Mouse (Mus musculus) bone marrow, adult 2 months (tissue): ENCODE measurements around the gene Dus2. TPM values are rescaled to one million over a fixed set of nuclear protein-coding genes. Genes with fewer than 3 reads are reported as not detected.

Experiments used
- H3K27ac ChIP-seq: fragments of 200-500 bp; 2 replicates; pipeline ENCODE4 v1.5.1; 2012; ENCODE audit warnings: low read depth, mild to moderate bottlenecking, control low read depth, inconsistent platforms, low read length; ENCODE audit not compliant: control insufficient read depth, poor library complexity, insufficient read depth
- H3K4me1 ChIP-seq: fragments of 200-500 bp; 2 replicates; pipeline ENCODE4 v1.6.1; 2011; ENCODE audit warnings: low read length; ENCODE audit not compliant: control insufficient read depth, insufficient read depth
- H3K4me3 ChIP-seq: fragments of 200-500 bp; replicated peaks from 2 replicates; pipeline ENCODE3; 2011; ENCODE audit warnings: mild to moderate bottlenecking, low read depth, low read length, control low read depth; ENCODE audit not compliant: control insufficient read depth
- CTCF ChIP-seq: fragments of 200-500 bp; IDR thresholded peaks from 2 replicates; pipeline ENCODE4 v1.5.1; 2011; ENCODE audit warnings: low read length, control low read depth; ENCODE audit not compliant: control insufficient read depth, insufficient read depth
- POLR2A ChIP-seq: fragments of 200-500 bp; IDR thresholded peaks from 2 replicates; pipeline ENCODE4 v1.6.1; 2011; ENCODE audit warnings: low read depth, mild to moderate bottlenecking, control low read depth, low read length, borderline replicate concordance; ENCODE audit not compliant: control insufficient read depth
- WGBS: fragments of 180-500 bp; shearing (Covaris S2); methylation state at CpG from one replicate; pipeline ENCODE4 v1.1.7; 2018; 5-methylcytosine and 5-hydroxymethylcytosine counted together
- polyA plus RNA-seq: library from polyadenylated mRNA; stranded (reverse); fragments of >200 nt; gene quantifications from 2 replicates; pipeline ENCODE4 v1.2.4, GENCODE M21; 2011; ENCODE audit warnings: low replicate concordance; ENCODE audit not compliant: missing spikeins, insufficient read depth, insufficient read length

Gene Dus2
- polyA plus RNA-seq, 1 experiment = 13.5 TPM

DNA sequence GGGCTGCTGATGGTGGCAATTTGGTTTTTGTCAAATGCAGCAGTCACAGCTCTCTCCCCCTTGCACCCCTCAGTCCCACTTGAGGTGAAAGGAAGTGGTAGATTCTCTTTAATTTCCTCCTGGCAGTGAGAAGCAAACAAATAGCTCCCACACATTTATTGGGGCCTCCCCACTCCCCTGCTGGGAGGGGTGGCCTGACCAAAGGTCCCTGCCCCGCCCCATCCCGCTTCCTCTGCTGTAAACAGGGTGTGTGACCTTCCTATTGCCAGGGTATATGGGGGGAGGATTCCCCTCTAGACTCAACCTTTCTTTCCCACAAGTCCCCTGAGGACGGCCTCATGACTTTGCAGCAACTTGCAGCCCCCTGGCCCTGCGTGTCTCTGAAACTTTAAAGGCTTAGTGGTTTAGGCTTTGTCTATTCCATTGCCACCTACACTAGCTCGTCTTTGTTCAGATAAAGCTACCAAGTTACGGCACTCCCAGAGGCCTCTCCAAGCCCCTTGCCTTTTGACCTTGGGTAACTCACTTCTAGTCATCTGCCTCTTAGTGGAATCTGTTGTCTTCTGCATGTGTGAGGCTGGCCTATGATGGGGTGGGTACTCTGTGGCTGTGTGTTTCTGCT is 63.2 kb downstream of the Dus2 start:
- Histone ChIP-seq H3K4me3 (no peak overlapping the region), H3K27ac (peak overlapping the region; percentile 81), H3K4me1 (peaks cover 7% of the 10 kb centered on the region)
- WGBS = 15% methylated on average over 6 of the region's 6 CpGs
- no peak for TF ChIP-seq POLR2A
- TF ChIP-seq CTCF = no peak

DNA sequence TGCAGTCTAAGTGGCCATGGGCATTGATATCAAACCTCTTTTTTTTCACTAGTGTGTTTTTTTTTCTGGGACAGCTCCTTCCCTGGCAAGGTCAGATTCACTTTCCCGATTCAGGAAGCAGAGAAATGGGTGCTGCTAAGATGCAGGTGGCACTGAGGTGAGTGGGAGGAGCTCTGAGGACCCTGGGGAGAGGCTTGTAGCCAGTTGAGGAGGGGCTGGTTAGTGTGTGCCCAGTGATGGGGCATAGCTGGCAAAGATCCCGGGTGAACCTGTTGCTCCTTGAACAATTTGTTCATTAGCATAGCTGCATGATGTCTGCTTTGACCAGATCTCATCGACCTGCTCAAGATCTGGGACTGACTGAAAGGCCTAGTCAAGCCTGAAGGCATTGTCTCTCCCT is 63.9 kb downstream of the Dus2 start:
- TF ChIP-seq CTCF (no peak), POLR2A (no peak)
- peak overlapping the region; percentile 81 for H3K27ac ChIP-seq
- H3K4me1 ChIP-seq = peaks cover 7% of the 10 kb centered on the region
- WGBS = 30% methylated on average over 3 of the region's 3 CpGs
- H3K4me3 ChIP-seq = no peak overlapping the region

DNA sequence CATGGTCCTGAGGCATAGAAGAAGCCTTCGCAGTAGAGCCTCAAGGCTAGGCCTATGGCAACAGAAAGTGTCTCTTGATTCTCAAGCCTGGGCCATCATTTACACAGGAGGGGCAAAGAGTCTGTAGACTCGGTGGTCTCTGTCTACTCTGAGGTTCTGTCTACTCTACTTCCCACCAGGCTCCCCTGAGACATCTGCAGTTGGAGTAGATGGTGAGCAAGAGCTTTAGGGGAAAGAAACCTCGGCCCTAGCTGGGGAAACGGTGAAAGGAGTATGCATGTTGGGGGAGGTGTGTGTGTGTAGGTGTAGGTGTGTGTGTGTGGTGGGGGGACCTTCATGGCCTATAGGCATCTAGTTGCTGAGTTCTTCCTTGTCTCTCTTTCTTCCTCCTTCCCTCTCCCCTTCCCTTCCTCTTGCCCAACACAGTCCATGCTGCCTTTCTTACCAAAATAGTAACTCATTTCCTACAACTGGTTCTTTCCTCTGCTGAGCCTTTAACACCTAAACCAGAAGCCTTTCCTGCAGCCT is 65.4 kb downstream of the Dus2 start:
- WGBS = 49% methylated on average over 4 of the region's 4 CpGs
- H3K4me1 ChIP-seq = peaks cover 7% of the 10 kb centered on the region
- H3K4me3 ChIP-seq = no peak overlapping the region
- peak overlapping the region; percentile 32; the same call in 1 of the 2 replicates for H3K27ac ChIP-seq
- TF ChIP-seq CTCF = no peak
- no peak for TF ChIP-seq POLR2A

DNA sequence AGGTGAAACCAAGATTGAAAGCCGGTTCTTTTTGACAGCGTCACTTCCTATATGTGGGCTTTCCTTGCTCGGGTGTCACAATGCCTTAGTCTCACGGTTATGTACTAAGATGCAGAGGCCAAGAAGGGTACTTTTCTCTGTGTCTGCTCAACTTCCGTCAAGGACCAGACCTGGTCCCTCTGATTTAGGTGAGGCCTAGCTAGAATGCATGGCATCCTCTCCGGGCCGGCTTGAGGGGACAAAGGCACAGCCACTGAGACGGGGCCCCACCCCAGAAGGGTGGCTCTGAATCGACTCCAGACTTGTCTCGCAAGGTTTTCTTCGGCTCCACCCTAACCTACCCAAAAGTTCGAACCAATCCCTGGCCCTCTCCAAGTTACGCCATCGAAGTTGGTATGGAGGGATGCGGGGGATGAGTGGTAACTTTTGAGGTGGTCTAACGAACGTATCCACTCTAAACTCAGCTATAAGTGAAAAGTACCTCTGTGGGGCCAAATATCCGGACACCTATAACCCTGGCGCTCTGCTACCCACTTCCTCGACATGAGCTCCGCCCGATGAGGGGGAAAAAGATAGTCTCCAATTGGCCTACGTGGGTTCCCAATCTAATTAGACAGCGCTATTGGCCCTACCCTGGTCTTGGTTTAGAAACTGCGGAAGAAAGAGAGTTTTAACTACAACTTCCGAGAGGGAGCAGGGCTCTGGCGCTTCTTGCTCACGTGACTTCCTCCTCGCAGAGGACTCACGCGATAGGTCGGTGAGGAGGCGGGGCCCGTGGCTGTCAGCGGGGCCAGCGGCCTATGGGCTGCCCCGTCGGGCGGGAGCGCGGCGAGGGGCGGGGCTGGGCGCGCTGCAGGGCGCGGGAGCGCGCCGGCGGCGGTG is 67.8 kb downstream of the Dus2 start, which contains the start of gene Nfatc3:
Gene Nfatc3, plus strand, starts transcription at position 110 of the 882 bp plus-strand sequence.
- Histone ChIP-seq H3K4me3 (peak within 1 kb of the TSS; percentile 84), H3K4me1 (peaks cover 9% of the 10 kb centered on the region), H3K27ac (peak within 1 kb of the TSS; percentile 97)
- no peak; the same call in 1 of the 2 replicates for TF ChIP-seq POLR2A
- TF ChIP-seq CTCF = no peak
- under 1% methylated on average over 45 of the region's 52 CpGs for WGBS

DNA sequence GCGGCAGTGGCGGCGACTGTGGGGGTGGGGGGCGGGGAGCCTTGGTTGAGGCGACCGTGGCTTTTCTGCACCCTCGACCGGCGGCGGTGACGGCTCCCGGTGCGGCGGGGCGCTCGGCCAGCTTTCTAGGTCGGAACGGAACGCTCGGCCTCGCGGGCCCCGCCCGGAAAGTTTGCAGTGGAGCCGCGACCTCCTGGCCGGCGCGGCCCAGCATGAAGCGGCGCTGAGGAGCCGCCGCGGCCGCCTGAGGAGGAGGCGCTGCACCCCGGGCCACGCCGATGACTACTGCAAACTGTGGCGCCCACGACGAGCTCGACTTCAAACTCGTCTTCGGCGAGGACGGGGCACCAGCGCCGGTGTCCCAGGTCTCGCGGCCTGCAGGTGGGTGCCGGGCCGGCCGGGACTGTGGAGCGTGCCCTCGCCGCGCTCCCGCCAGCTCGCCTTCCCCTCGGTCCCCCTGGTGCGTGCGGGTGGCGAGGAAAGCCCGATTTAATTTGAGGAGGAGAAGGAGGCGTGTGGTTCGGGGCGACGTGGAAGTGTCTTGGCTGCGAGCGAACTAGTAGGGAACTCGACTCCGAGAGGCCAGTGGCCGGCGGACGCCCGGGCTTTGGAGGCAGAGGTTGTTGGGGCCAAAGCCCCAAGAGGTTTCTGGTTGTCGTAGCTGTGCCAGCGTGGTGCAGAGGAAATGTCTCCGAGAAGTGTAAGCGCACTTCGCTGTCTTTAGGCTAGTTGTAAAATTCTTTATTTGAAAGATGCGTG is 68.7 kb downstream of the Dus2 start:
- Histone ChIP-seq H3K4me1 (peaks cover 9% of the 10 kb centered on the region), H3K27ac (peak overlapping the region; percentile 97), H3K4me3 (peak overlapping the region; percentile 83)
- WGBS = under 1% methylated on average over 82 of the region's 83 CpGs
- TF ChIP-seq CTCF (no peak), POLR2A (peak; percentile 46; the same call in 1 of the 2 replicates)

DNA sequence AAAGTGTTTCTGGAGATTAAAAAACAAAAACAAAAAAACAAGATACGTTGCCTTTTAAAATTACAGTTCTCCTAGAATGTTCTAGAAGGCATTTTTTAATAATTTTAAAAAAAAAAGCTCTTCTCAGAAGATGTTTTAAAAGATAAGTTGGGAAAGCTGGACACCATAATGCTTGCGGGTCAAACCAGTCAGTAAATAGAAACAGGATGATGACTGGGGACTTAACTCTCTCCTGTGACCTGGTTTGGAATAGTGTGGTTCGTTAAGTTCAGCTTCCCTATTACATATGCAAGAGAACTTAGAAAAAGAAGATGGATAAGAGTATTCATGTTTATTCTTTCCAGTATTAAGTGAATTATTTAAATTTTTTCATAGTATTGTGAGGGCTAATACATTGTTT is 69.4 kb downstream of the Dus2 start:
- H3K4me1 ChIP-seq = peaks cover 6% of the 10 kb centered on the region
- H3K27ac ChIP-seq = no peak overlapping the region
- no peak for TF ChIP-seq CTCF
- no peak for TF ChIP-seq POLR2A
- 1% methylated on average over 3 of the region's 3 CpGs for WGBS
- H3K4me3 ChIP-seq = peak overlapping the region; percentile 83

DNA sequence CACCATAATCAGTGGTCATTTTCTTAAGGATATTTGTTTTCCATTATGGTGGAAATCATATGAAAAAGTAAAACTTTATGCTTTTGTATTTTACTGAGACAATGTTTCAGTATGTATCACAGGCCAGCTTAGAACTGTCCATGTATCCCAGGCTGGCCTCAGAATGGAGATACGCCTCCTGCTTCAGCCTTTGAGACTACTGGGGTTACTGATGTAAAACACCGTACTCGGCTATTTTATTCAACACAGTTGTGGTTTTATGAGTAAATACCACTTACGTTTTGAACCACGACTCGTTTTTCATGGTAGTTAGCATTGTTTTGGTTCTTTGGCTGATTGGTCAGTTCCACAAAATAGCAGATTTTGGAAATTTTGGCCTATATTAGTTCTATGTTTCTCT is 70.5 kb downstream of the Dus2 start:
- H3K27ac ChIP-seq = no peak overlapping the region
- TF ChIP-seq POLR2A (no peak), CTCF (no peak)
- H3K4me1 ChIP-seq = peaks cover 4% of the 10 kb centered on the region
- no peak overlapping the region for H3K4me3 ChIP-seq
- 20% methylated on average over 6 of the region's 6 CpGs for WGBS

DNA sequence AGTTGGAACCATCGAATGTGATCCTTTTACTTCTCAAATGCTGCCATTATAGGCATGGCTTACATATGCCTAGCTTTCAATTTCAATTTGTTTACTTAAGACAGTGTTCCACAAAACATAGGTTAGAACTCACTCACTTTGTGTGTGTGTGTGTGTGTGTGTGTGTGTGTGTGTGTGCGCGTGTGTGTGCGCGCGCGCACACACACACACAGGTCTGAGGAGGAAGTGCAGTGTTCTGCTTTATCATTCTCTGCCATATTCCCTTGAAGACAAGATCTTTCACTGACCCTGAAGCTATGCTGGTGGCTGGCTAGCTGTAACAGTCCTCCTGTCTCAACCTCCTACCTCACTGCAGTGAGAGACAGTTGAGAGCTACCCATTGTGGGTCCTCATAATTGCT is 71.9 kb downstream of the Dus2 start:
- peaks cover 4% of the 10 kb centered on the region for H3K4me1 ChIP-seq
- no peak for TF ChIP-seq CTCF
- TF ChIP-seq POLR2A = no peak
- peak overlapping the region; percentile 24; the same call in 1 of the 2 replicates for H3K27ac ChIP-seq
- H3K4me3 ChIP-seq = no peak overlapping the region
- 21% methylated on average over 7 of the region's 7 CpGs for WGBS
